Mouse (Mus musculus): ENCODE results near the gene Sgcb. TPM values are rescaled to one million over a fixed set of nuclear protein-coding genes. Genes with fewer than 3 reads are reported as not detected.
A peak's percentile ranks its signal among the peaks of the same experiment; 100 is the strongest.

Sgcb gene
- total RNA-seq (2022), result 10 to 100 TPM; 47.6 to 53.3 (median 48.4) TPM

DNA sequence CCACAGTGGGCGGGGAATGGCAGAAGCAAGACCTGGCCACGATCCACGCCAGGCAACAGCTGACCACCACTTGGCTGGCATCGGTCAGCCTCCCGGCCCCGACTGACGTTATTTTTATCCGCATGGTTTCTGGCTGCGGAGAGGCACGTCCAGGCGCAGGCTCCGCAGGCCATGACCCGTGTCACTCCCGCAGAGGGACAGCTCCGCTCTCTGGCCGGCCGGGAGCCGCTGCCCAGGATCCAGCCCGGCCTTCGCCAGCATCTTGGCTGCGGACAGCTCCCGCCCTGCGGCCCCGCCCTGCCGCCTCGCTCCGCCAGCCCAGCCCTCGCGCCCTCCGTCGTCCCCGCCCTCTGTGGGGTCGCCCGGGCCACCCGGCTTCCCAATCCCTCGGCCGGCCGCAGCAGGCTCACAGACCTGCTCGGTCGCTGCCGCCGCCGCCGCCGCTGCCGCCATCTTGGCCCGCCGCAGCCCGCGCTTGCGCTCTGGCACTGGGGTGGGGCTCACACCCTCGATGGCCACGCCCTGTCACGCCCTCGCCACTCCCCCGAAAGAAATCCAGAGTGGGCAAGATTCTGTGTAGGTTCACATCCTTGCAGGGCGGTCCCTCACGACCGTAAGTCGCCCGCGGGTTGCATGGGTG, at the start of gene Sgcb:
TSS of gene Sgcb (minus strand) at position 530 of the 640 bp plus-strand sequence.
- peak; percentile 78 to 81 for DNase-seq (ENCODE audit: low spot score in 2 of 2)

DNA sequence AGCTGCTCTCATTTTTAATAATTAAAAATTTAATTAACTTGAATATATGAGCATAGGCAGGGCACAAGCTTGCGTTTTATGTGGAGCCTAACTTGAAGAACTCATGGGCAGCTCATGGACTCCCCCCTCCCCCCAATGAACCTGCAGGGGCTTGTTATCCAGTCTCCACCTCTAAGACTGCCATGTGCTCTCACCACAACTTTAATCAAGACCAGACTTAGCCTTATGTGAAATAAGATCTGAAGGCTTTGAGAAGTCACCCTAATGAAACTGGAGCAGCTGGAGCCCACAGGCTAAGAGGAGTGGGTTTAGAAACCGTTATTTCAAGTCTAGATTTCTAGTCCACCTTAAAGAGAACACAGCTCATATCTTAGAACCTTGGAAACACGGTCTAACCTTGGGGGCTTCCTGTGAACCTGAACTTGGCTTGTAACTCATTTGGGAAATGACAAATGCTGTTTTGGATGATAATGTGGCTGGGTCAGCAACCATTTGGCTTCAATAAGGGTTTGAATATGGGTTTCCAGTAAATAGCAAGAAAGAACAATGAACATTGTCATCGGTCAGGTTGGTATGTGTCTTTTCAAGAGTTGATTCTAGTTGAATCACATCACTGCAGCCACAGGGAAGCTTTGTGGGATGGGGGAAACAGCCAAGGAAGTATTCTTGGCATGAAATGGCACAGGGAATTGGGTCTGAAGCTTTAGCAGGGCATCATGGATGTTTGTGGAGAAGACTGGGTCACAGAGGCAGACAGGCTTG, 46.8 kb upstream of the Sgcb start:
- DNase-seq (ENCODE audit: low spot score in 2 of 2), result no peak

GRCm38 (mm10) chr5:73693778-73694177, 46.2 kb upstream of the Sgcb start:
- no peak for DNase-seq (ENCODE audit: low spot score in 2 of 2)

- no peak for DNase-seq (ENCODE audit: low spot score in 2 of 2)
Measured at GRCm38 (mm10) chr5:73691723-73692520, 44.3 kb upstream of the Sgcb start.

- no peak for DNase-seq (ENCODE audit: low spot score in 2 of 2)
Measured at GRCm38 (mm10) chr5:73690146-73690545, 42.6 kb upstream of the Sgcb start.

DNA sequence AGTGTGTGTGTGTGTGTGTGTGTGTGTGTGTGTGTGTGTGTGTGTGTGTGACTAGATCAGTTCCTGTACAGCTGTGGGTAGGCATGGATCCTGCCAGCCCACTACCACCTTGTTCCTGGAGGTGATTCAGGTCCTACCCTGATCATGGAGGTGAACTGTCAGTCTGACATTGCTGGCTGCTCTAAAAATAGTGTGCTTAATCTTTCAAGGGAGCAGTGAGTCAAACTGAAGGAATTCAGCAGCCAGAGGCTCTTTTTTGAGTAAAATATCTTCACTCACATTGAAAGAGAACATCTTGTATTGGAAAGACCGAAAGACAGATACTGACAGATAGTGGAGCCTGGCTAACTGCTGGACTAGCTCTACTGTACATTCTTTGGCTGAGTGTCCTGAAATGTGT, 41.0 kb upstream of the Sgcb start:
- no peak for DNase-seq (ENCODE audit: low spot score in 2 of 2)

DNA sequence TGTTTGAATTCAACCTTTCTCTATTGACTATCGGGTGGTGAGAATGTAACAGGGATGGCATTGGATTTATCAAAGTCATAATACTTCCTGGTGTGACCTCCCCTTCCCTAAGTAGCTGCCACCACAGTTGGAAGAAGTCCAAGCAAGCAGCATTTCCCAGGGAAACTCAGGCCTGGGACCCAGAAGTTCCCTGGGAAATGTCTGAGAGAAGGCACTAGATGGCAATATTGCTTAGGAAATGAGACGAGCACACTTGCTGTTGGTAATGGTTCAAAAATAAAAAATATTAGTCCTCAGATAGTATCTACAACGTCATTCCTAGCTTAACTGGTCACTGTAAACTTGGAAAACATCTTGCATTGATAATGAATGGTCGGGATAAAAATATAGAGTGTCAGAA, 38.6 kb upstream of the Sgcb start:
- no peak for DNase-seq (ENCODE audit: low spot score in 2 of 2)

DNA sequence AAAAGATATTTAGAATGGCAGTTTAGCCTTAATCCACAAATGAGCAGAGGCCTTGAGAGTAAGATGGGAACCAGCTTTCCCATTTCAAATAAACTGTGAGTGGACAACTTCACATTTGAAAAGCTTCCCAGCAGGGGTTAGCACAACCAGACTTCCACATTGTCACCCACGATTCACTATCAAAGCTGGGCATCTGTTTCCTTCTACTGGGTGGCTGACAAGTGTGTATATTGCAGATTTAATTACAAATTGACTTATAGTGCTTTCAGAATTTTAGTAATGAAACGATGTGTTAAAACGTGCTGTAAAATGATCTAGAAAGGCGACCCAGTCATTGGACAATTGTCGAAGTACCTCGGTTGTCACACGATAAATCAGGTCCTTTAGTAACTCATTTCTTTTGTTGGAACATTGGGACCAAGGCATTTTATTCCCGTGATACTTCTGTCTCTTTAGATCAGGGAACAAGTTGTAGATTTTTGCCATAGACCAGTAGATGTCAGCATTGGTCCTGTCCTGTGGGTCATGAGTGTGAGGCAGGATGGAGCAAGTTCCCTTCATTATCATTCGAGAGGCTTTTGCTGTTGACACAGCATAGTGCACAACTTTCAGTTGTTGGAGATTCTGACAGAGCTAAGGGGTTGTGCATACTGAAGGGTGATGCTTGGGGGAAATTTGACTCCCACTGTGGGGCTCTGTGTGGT, 36.3 kb upstream of the Sgcb start:
- DNase-seq (ENCODE audit: low spot score in 2 of 2), result no peak

- no peak for DNase-seq (ENCODE audit: low spot score in 2 of 2)
Measured at GRCm38 (mm10) chr5:73683221-73683620, 35.6 kb upstream of the Sgcb start.

DNA sequence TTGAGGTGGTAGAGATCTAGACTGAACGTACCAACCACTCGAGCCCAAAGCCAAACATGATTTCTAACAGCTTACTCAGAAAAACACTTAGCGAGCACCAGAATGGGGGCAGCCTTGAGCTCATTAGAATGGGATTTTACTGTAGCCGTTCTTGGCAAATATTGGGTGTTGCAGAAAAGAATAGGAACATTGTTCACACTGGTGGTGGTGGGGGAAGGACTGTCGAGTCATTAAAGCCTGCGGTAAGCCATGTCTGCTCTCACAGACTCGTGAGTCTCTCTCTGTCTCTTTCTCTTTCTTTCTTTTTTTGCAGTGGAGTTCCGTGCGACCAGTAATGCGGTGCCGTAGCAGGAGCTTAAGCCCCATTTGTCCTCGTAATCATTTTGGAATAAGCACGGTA, 29.0 kb upstream of the Sgcb start:
- DNase-seq (ENCODE audit: low spot score in 2 of 2), result peak; percentile 12 to 40

GRCm38 (mm10) chr5:73675604-73676003, 28.0 kb upstream of the Sgcb start:
- DNase-seq (ENCODE audit: low spot score in 2 of 2), result no peak

DNA sequence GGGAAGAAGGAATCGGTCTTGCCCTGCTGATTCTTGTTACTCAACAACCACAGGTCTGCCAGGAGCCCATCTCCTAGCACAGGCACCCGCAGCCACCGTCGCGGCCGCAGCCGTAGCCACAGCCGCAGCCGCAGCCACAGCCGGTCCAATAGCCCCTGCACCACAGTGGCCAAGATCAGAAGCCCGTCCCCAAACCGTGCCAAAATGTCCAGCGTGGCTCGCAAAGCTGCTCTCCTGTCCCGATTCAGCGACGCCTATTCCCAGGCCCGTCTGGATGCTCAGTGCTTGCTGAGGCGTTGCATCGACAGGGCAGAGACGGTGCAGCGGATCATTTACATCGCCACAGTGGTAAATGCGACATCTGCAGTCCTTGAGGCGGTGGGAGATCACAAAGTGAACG, 21.8 kb upstream of the Sgcb start:
- no peak for DNase-seq (ENCODE audit: low spot score in 2 of 2)

DNA sequence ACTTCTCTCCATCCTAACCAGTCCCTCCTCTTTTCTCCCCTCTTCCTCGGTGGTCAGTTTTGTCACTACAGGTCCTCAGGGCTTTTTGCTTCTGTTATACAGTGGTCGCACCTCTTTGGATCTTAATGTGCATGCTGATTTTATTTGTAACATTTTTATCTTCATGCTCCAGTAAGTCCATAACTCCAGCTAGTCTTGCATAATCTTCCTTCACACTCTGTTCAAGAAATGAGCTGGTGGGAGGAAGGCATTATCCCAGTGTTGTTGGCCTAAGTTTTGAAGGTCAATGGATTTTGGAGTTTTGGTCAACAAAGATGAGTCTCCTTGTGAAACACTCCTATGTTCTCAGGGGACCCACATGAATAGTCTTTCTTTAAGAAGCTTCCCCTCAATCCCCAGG, 20.3 kb upstream of the Sgcb start:
- DNase-seq (ENCODE audit: low spot score in 2 of 2), result no peak

GRCm38 (mm10) chr5:73666695-73667094, 19.1 kb upstream of the Sgcb start:
- no peak for DNase-seq (ENCODE audit: low spot score in 2 of 2)

DNA sequence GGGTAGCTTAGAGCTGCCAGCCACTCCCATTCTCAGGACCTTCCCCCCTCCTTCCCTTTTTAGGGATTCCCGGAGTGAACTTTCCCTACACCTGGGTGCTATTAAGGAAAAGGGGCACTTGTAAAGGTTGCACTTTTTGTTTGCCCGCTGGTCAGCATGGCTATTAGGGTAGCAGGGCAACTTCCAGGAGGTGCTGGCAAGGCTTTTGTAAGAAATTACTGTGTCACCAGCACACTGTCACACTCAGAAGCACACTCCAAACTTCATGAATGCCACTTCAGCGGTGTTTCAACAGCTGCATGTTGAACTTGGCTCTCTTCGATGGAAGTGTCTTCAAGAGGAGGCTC, 4.2 kb upstream of the Sgcb start:
- DNase-seq (ENCODE audit: low spot score in 2 of 2), result no peak

DNA sequence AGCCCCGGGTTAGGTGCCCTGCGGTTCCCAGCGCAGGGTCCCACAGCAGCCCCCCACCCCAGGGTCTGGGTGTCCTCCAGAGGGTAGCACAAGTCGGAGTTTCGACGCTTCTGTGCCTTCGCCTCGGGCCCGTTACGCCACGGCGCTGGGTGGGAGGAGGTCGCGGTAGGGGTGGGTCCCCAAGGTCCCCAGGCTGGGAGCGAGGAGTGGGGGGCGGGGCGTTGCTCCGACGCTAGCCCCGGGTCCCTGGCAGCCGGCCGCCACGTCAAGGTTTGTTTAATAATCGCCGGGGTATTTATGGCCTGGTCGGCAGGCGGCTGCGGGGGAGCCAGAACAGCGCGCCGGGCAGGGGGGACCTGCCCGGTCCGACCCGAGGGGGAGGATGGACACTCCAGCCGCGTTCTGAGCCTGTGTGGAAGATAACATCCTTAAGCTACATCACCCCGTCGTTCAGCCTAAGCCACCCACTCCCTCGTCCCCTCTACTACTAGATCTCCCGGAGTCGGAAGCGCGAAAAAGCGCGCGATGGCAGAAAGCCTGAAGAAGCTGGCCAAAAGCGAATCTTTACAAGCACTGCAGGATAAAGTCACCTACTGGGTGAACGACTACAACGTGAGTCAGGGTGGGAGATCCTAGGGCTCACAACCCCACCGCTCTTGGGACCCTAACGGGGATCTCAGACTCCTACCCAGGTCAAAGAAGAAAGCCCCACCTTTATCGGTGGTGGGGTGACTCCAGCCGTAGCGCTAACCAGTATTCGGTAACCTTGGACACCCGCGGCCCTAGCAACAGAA, 3.7 kb upstream of the Sgcb start, which contains the start of gene Spata18:
TSS of gene Spata18 (plus strand) at position 319 of the 794 bp plus-strand sequence.
- DNase-seq (ENCODE audit: low spot score in 2 of 2), result no peak

DNA sequence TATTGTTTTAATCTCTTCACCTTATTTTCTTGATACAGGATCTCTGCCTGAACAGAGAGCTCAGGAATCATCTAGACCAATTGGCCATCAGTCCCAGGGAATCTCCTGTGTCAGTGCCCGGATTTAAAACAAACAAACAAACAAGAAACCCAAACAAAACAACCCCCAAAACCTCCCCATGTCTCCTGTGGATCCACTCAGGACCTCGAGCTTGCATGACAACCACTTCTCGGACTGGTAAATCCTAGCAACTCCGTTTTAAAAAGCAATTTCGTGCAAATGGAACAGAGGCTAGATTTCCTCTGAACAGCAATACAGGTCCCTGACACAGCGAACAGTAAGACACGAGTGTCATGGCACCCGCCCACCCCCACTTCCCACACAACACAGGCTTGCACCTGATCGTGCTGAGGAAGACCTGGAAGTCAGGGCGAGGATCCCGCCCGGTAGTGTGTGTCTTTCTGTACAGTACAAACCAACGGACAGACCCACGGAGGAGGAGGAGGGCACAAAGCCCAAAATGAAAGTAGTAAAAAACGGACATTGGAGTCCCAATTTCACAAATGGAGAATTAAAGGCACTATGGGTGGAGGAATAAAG, 2.9 kb upstream of the Sgcb start:
- DNase-seq (ENCODE audit: low spot score in 2 of 2), result no peak

GRCm38 (mm10) chr5:73642091-73642490, 5.5 kb downstream of the Sgcb start:
- DNase-seq (ENCODE audit: low spot score in 2 of 2), result no peak

- DNase-seq (ENCODE audit: low spot score in 2 of 2), result no peak
Measured at GRCm38 (mm10) chr5:73641058-73641457, 6.5 kb downstream of the Sgcb start.

DNA sequence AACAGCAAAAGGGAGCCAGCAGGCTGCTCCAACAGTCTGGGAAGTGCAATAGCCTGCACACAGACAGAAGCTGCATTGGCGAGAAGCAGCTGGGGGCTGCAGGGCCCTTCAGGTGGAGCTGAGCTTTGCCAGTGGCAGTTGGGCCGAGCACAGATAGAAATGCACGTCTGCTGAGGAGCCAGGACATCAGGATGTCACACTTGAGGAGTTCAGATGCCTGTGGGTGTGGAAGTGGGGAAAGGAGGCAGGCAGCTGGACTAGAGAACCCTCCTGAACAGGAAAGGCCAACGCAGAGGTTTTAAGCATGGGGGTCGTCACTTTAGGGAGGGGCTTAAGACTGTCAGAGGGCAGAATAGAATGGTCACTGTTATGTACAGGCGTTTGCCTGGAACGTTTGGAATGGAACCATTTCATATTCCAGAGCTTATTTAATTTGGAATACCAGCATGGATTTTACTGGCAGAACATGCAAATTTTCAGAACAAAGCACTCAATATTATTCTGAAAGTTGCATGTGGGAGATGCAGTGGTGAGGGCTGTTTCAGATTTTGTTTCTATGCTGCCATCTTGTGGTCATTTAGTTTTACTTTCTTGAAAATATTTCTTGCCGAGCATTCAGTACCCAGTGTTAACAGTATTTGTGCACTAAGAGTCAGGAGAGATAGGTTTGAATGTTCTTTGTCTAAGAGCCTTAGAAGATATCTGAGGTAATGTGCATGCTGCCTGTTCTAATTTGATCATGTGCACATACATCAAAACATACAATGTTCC, 10.1 kb downstream of the Sgcb start:
- DNase-seq (ENCODE audit: low spot score in 2 of 2), result no peak
